Mouse (Mus musculus): ENCODE results near the gene Sdk1. TPM values are rescaled to one million over a fixed set of nuclear protein-coding genes. Genes with fewer than 3 reads are reported as not detected.

Gene Sdk1
- total RNA-seq, 1 experiment = 1.2 TPM

DNA sequence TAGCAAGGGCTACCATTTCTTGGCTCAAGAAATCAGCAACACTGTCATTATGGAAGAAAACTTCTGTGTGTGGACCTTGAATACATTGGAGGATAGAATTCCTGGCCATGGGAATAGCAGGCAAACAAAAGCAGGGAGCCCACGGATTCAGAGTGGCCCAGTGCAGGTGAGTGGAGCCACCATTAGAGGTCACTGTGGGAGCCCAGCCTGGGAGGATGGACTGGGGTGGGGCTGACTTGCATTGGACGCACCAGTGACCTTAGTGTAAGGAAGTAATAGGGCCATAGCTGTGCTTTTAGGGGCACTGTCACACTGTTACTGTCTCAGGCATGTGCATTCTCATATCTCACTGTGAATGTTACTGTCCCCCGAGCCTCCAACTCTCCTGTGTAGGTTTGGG, 1001.3 kb downstream of the Sdk1 start:
- Histone ChIP-seq H3K4me3 (ENCODE audit: insufficient read depth in 1 of 2, low read depth in 1 of 2, low read length in 2 of 2, poor library complexity in 1 of 2, severe bottlenecking in 1 of 2) (no peak overlapping the region), H3K36me3 (ENCODE audit: control insufficient read depth, insufficient read depth, low read length, poor library complexity, severe bottlenecking) (no peaks in the 10 kb centered on the region), H3K9ac (ENCODE audit: insufficient read depth, low read depth, low read length, poor library complexity, severe bottlenecking) (no peak overlapping the region), H3K9me3 (ENCODE audit: control insufficient read depth, insufficient read depth, low read depth, low read length) (no peaks in the 10 kb centered on the region), H3K4me1 (ENCODE audit: control insufficient read depth in 2 of 2, insufficient read depth in 2 of 2, low read length in 2 of 2, poor library complexity in 1 of 2) (no peaks in the 10 kb centered on the region), H3K27ac (ENCODE audit: insufficient read depth, low read depth, low read length, poor library complexity, severe bottlenecking) (no peak overlapping the region)
- no peak for DNase-seq (ENCODE audit: low read depth, low spot score)
- in situ Hi-C loops (cut with MboI; ENCODE audit: low sequenced_read_pairs in 2 of 2, unreplicated experiment in 2 of 2) = no loop called here
- TF ChIP-seq MAFK (IDR thresholded peaks at IDR 0.05; ENCODE audit: insufficient read depth, low read depth, low read length) = no peak
- no peak for TF ChIP-seq HCFC1 (IDR thresholded peaks at IDR 0.05; ENCODE audit: borderline replicate concordance, insufficient read depth, low read length)
- TF ChIP-seq ZNF384 (IDR thresholded peaks at IDR 0.05; ENCODE audit: low read depth, low read length) = no peak
- no peak for TF ChIP-seq ZC3H11A (IDR thresholded peaks at IDR 0.05; ENCODE audit: borderline replicate concordance, low read depth, low read length)
- no peak for TF ChIP-seq CHD2 (IDR thresholded peaks at IDR 0.05; ENCODE audit: low read depth, low read length)

DNA sequence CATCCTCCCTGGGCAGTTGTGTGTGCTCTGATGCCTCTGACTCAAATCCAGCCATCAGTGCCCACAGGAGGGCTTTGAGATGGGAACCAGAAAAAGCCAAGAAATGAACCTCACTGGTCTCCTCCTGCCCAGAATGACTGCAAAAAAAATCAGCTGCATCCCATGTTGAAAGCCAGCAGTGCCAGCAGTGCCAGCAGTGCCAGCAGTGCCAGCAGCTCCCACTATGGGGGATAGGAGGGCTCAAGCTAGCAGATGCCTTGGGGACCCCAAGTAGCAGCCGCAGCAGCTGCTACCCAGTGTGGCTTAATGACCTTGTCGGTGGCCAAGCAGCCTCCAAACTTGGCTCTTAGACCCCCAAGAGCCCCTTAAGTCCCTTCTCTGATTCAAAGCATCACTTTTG, 1001.8 kb downstream of the Sdk1 start:
- no peak for DNase-seq (ENCODE audit: low read depth, low spot score)
- H3K9me3 ChIP-seq (ENCODE audit: control insufficient read depth, insufficient read depth, low read depth, low read length) = no peaks in the 10 kb centered on the region
- no peak overlapping the region for H3K27ac ChIP-seq (ENCODE audit: insufficient read depth, low read depth, low read length, poor library complexity, severe bottlenecking)
- H3K4me1 ChIP-seq (ENCODE audit: control insufficient read depth in 2 of 2, insufficient read depth in 2 of 2, low read length in 2 of 2, poor library complexity in 1 of 2) = no peaks in the 10 kb centered on the region
- no peak overlapping the region for H3K9ac ChIP-seq (ENCODE audit: insufficient read depth, low read depth, low read length, poor library complexity, severe bottlenecking)
- no peak overlapping the region for H3K4me3 ChIP-seq (ENCODE audit: insufficient read depth in 1 of 2, low read depth in 1 of 2, low read length in 2 of 2, poor library complexity in 1 of 2, severe bottlenecking in 1 of 2)
- TF ChIP-seq ZC3H11A (IDR thresholded peaks at IDR 0.05; ENCODE audit: borderline replicate concordance, low read depth, low read length) (no peak), MAFK (IDR thresholded peaks at IDR 0.05; ENCODE audit: insufficient read depth, low read depth, low read length) (no peak), CHD2 (IDR thresholded peaks at IDR 0.05; ENCODE audit: low read depth, low read length) (no peak), ZNF384 (IDR thresholded peaks at IDR 0.05; ENCODE audit: low read depth, low read length) (no peak), HCFC1 (IDR thresholded peaks at IDR 0.05; ENCODE audit: borderline replicate concordance, insufficient read depth, low read length) (no peak)
- in situ Hi-C loops (cut with MboI; ENCODE audit: low sequenced_read_pairs in 2 of 2, unreplicated experiment in 2 of 2) = no loop called here
- no peaks in the 10 kb centered on the region for H3K36me3 ChIP-seq (ENCODE audit: control insufficient read depth, insufficient read depth, low read length, poor library complexity, severe bottlenecking)

DNA sequence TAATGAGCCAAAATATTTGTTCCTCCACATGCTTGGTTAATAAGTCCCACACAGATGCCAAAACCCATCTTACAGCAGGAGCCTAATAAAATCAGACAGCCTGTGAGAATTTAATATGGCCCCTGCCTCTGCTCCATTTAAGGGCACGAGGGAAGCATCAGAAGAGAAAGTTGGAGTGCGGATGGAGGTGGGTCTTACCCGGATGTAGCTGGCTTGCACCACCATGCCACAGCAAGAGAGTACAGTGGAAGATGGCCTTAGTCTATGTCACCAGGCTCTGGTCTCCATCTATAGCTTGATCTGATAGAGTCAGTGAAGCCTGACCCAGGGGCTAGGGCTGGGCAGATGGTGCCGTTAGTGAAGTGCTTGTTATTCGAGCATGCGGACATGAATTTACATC, 1014.9 kb downstream of the Sdk1 start:
- H3K4me1 ChIP-seq (ENCODE audit: control insufficient read depth in 2 of 2, insufficient read depth in 2 of 2, low read length in 2 of 2, poor library complexity in 1 of 2) = no peaks in the 10 kb centered on the region
- no peaks in the 10 kb centered on the region for H3K36me3 ChIP-seq (ENCODE audit: control insufficient read depth, insufficient read depth, low read length, poor library complexity, severe bottlenecking)
- H3K4me3 ChIP-seq (ENCODE audit: insufficient read depth in 1 of 2, low read depth in 1 of 2, low read length in 2 of 2, poor library complexity in 1 of 2, severe bottlenecking in 1 of 2) = no peak overlapping the region
- no peak overlapping the region for H3K27ac ChIP-seq (ENCODE audit: insufficient read depth, low read depth, low read length, poor library complexity, severe bottlenecking)
- H3K9me3 ChIP-seq (ENCODE audit: control insufficient read depth, insufficient read depth, low read depth, low read length) = no peaks in the 10 kb centered on the region
- DNase-seq (ENCODE audit: low read depth, low spot score) = no peak
- H3K9ac ChIP-seq (ENCODE audit: insufficient read depth, low read depth, low read length, poor library complexity, severe bottlenecking) = no peak overlapping the region
- TF ChIP-seq HCFC1 (IDR thresholded peaks at IDR 0.05; ENCODE audit: borderline replicate concordance, insufficient read depth, low read length) (no peak), ZC3H11A (IDR thresholded peaks at IDR 0.05; ENCODE audit: borderline replicate concordance, low read depth, low read length) (no peak), MAFK (IDR thresholded peaks at IDR 0.05; ENCODE audit: insufficient read depth, low read depth, low read length) (no peak), CHD2 (IDR thresholded peaks at IDR 0.05; ENCODE audit: low read depth, low read length) (no peak), ZNF384 (IDR thresholded peaks at IDR 0.05; ENCODE audit: low read depth, low read length) (no peak)
- in situ Hi-C loops (cut with MboI; ENCODE audit: low sequenced_read_pairs in 2 of 2, unreplicated experiment in 2 of 2) = no loop called here

DNA sequence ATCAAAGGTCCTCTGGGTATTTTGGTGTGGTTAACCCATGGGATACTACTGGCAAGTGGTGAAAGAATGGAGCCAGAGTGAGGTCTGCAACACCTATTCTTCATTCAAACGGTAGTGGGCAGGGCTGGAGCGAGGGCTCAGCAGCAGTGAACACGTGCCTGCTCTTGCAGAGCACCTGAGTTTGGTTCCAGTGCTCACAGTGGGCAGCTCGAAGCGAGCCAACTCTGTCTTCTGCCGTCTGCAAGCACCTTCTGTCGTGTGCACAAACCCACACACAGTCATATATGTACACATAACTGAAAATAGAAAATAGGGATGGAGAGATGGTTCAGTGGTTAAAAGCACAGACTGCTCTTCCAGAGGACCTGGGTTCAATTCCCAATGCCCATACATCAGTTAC, 1017.4 kb downstream of the Sdk1 start:
- no peaks in the 10 kb centered on the region for H3K36me3 ChIP-seq (ENCODE audit: control insufficient read depth, insufficient read depth, low read length, poor library complexity, severe bottlenecking)
- in situ Hi-C loops (cut with MboI; ENCODE audit: low sequenced_read_pairs in 2 of 2, unreplicated experiment in 2 of 2) = no loop called here
- H3K27ac ChIP-seq (ENCODE audit: insufficient read depth, low read depth, low read length, poor library complexity, severe bottlenecking) = no peak overlapping the region
- no peaks in the 10 kb centered on the region for H3K9me3 ChIP-seq (ENCODE audit: control insufficient read depth, insufficient read depth, low read depth, low read length)
- H3K4me3 ChIP-seq (ENCODE audit: insufficient read depth in 1 of 2, low read depth in 1 of 2, low read length in 2 of 2, poor library complexity in 1 of 2, severe bottlenecking in 1 of 2) = no peak overlapping the region
- no peak for DNase-seq (ENCODE audit: low read depth, low spot score)
- no peak for TF ChIP-seq CHD2 (IDR thresholded peaks at IDR 0.05; ENCODE audit: low read depth, low read length)
- TF ChIP-seq MAFK (IDR thresholded peaks at IDR 0.05; ENCODE audit: insufficient read depth, low read depth, low read length) = no peak
- TF ChIP-seq HCFC1 (IDR thresholded peaks at IDR 0.05; ENCODE audit: borderline replicate concordance, insufficient read depth, low read length) = no peak
- no peak for TF ChIP-seq ZC3H11A (IDR thresholded peaks at IDR 0.05; ENCODE audit: borderline replicate concordance, low read depth, low read length)
- no peak for TF ChIP-seq ZNF384 (IDR thresholded peaks at IDR 0.05; ENCODE audit: low read depth, low read length)
- H3K9ac ChIP-seq (ENCODE audit: insufficient read depth, low read depth, low read length, poor library complexity, severe bottlenecking) = no peak overlapping the region
- H3K4me1 ChIP-seq (ENCODE audit: control insufficient read depth in 2 of 2, insufficient read depth in 2 of 2, low read length in 2 of 2, poor library complexity in 1 of 2) = no peaks in the 10 kb centered on the region

DNA sequence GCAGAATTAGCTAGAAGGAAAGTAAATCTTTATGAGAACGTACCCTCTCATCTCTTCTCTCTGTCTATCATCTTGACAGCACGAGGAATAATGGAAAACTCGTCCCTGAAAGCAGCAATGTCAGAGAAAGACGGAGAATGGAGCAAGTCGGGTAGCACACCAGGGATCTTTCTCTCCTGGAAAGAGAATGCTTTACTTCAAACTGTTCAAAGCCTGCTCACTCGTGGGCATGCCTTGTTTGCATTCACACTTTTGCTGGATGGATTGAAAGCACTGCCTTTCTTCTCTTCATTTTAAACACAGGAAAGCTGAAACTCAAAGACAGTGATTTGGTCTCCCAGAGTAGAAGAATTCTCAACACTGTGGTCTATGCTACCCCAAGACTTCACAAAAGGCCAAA, 1020.8 kb downstream of the Sdk1 start:
- H3K4me1 ChIP-seq (ENCODE audit: control insufficient read depth in 2 of 2, insufficient read depth in 2 of 2, low read length in 2 of 2, poor library complexity in 1 of 2) = no peaks in the 10 kb centered on the region
- no peaks in the 10 kb centered on the region for H3K36me3 ChIP-seq (ENCODE audit: control insufficient read depth, insufficient read depth, low read length, poor library complexity, severe bottlenecking)
- H3K4me3 ChIP-seq (ENCODE audit: insufficient read depth in 1 of 2, low read depth in 1 of 2, low read length in 2 of 2, poor library complexity in 1 of 2, severe bottlenecking in 1 of 2) = no peak overlapping the region
- no peak overlapping the region for H3K9ac ChIP-seq (ENCODE audit: insufficient read depth, low read depth, low read length, poor library complexity, severe bottlenecking)
- in situ Hi-C loops (cut with MboI; ENCODE audit: low sequenced_read_pairs in 2 of 2, unreplicated experiment in 2 of 2) = no loop called here
- no peak for DNase-seq (ENCODE audit: low read depth, low spot score)
- H3K9me3 ChIP-seq (ENCODE audit: control insufficient read depth, insufficient read depth, low read depth, low read length) = no peaks in the 10 kb centered on the region
- no peak overlapping the region for H3K27ac ChIP-seq (ENCODE audit: insufficient read depth, low read depth, low read length, poor library complexity, severe bottlenecking)
- TF ChIP-seq CHD2 (IDR thresholded peaks at IDR 0.05; ENCODE audit: low read depth, low read length) (no peak), ZNF384 (IDR thresholded peaks at IDR 0.05; ENCODE audit: low read depth, low read length) (no peak), ZC3H11A (IDR thresholded peaks at IDR 0.05; ENCODE audit: borderline replicate concordance, low read depth, low read length) (no peak), HCFC1 (IDR thresholded peaks at IDR 0.05; ENCODE audit: borderline replicate concordance, insufficient read depth, low read length) (no peak), MAFK (IDR thresholded peaks at IDR 0.05; ENCODE audit: insufficient read depth, low read depth, low read length) (no peak)

Other genes with a start within 250 kb of the Sdk1 start
- gene Card11, start 240.9 kb upstream of the Sdk1 start, total RNA-seq (2012; rRNA removed) = 0.42 and 1.2 TPM in 2 replicates